Mouse (Mus musculus) T-helper 17 cell (primary cell): ENCODE measurements around the gene Ccdc74a.

Experiments used
- in situ Hi-C, 2 experiments: fragments of 300-600 bp; cut with MboI, MseI; formaldehyde crosslinking; loops; 1 replicate in 1 of 2; 2 replicates in 1 of 2; pipeline ENCODE4 v1.15.1; 2025; ENCODE audit warnings: high pct_unique_total_duplicates in 2 of 2

Gene Ccdc74a

DNA sequence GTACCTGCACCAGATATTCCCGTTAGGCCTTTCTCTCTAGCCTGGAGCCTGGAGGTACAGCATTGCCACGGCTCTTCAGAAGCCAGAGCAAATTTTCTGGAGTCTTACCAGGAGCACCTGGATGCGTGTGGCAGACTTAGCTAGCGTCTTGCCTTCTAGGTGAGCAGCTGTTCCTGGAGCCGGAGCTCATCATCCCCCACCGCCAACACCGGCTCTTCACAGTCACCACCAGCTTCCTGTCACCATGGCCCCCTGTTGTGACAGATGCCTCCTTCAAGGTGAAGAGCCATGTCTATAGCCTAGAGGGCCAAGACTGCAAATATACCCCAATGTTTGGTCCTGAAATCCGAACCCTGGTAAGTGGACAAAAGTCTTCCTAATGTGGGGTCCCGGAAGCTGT is 5.6 kb upstream of the Ccdc74a start:
- in situ Hi-C loops = no loop called here

DNA sequence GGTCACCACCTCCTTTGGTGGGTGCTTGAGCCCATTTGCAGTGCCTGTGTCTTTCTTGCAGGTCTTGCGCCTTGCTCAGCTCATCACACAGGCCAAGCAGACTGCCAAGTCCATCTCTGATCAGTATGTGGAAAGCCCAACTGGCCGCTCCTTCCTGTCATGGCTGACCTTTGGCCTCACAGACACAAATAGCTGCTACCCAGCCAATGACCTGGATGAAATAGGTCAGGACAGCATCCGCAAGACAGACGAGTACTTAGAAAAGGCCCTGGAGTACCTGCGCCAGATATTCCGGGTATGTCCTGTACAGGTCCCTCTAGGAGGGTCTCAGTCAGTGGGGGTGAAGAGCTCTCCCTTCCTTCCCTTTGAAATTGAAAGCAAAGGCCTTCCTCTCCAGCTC is 5.0 kb upstream of the Ccdc74a start:
- in situ Hi-C loops = no loop called here

GRCm38 (mm10) chr16:17642311-17642710 is 4.0 kb upstream of the Ccdc74a start:
- in situ Hi-C loops = no loop called here

GRCm38 (mm10) chr16:17643437-17643990 is 2.8 kb upstream of the Ccdc74a start:
- in situ Hi-C loops = no loop called here

DNA sequence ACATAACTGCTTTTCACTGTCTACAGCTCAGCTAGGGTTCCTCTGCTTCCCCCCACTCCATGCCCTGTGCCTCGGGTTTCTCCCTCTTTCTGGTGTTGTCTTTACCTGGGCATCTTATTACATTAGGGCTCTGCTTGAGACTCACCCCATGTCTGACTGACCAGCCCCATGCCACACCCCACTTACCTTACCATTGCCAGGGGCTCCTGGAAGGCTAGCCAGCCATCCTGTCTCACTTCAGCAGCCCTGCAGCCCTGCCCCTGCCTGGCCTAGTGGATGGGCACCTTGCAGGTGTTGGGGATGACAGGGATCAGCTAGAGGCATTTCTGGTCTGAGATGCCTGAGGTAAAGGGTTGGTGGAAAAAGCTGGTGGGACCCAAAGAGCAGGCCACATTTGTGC is 886 bp downstream of the Ccdc74a start:
- in situ Hi-C loops = no loop called here

DNA sequence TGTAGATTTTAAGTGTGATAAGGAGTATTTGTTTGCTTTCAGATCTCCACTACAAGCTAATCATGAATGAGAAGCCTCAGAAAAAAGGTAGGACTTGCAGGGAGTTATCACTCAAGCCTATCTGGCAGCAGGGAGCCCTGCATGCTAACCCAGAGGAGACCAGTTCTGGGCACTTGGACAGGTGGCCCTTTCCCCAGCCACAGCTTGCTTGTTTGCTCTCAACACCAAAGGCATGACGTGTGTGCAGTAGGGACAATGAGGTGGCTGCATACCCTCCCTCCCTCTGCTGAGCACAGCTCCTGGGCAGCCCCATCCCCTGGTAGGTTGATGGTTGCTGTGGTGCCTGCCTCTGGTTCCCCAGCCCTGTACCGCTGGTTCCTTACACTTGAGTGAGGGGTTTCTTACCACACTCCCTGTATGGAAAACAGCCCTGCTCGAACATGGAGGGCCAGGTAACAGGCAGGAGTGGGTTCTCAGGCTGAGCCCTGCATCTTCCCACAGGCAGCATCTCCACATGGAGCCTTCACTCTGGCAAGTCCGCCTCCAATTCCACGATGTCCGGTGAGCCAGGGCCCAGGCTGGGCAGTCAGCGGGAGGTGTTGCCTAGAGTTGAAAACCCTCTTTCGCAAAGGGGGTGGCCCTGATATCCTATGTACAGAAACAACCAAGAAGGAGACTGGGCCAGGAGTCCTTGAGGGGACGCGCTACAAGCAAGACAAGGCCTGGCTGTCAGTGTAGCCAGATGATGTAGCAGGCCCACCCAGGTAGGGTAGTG is 1.5 kb downstream of the Ccdc74a start:
- in situ Hi-C loops = no loop called here

GRCm38 (mm10) chr16:17649925-17650605 is 3.8 kb downstream of the Ccdc74a start:
- in situ Hi-C loops = no loop called here

- in situ Hi-C loops = no loop called here
Observed at GRCm38 (mm10) chr16:17650711-17651110, 4.4 kb downstream of the Ccdc74a start.

DNA sequence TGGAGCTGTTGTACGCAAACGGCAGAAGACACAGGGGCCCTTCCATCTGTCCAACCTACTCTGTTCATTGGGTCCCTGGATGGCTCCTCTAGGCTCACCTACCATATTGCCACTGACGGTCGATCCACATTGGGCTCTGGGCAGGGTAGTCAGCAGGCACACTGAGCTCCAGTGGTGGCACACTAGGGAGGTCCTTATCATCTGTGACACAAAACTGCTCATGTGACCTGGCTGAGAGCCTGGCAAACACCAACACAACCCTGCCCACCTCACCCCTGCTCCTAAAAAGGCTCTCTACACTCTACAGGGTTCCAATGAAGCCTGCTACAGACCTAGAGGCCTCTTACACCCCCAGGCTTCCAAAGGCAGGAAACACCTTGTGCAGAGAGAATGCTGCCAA is 6.3 kb downstream of the Ccdc74a start:
- in situ Hi-C loops = no loop called here

DNA sequence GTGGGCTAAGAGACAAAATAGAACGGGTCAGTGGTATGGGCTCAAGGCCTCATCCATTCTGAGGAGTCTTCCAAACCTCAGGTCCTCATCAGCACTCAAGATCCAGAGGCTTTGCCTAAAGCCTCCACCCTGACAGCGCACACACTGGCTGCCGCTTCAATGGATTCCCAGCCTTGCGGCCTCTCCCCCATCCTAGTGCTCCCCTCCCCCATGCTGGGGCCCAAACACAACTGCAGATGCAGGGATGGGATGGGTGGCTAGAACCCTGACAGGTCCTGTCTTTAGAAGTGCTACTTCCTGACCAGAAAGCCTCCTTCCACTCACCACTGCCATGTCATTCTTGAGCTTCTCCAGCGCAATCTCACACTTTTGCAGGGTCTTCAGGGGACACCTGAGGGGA is 7.3 kb downstream of the Ccdc74a start:
- in situ Hi-C loops = no loop called here

GRCm38 (mm10) chr16:17654188-17654795 is 8.0 kb downstream of the Ccdc74a start:
- in situ Hi-C loops = no loop called here

GRCm38 (mm10) chr16:17656212-17656871 is 10.1 kb downstream of the Ccdc74a start:
- in situ Hi-C loops = no loop called here

- in situ Hi-C loops = loop anchor here in 1 of 2 experiments (5.0 kb wide), 1 partner anchor 47 kb away; no protein-coding TSS in a partner anchor
Observed at GRCm38 (mm10) chr16:17665568-17665967, 19.3 kb downstream of the Ccdc74a start.

- in situ Hi-C loops = loop anchor here in 1 of 2 experiments (5.0 kb wide), 1 partner anchor 42 kb away; no protein-coding TSS in a partner anchor
Observed at GRCm38 (mm10) chr16:17669886-17670285, 23.6 kb downstream of the Ccdc74a start.

DNA sequence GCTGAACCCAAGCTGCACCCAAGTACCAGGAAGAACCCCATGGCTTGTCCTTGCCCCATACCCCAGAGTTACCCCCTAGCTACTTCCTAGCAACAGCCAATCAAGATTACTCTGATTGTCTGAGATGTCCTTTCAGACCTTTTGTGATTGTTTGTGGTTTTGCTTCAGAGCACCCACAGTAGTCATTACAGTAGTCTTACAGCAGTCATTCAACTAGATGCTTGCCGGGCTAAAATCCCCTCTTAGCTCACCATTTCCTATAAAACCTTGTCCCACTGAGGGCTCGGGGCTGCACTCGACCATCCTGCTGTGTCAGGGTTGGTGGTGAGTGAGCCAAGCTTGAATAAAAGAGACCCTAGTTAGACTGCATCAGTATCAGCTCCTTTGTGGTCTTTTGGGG is 48.6 kb downstream of the Ccdc74a start:
- in situ Hi-C loops = no loop called here
